ENCODE assay signal across 8 mouse cellular contexts in the genomic region with DNA sequence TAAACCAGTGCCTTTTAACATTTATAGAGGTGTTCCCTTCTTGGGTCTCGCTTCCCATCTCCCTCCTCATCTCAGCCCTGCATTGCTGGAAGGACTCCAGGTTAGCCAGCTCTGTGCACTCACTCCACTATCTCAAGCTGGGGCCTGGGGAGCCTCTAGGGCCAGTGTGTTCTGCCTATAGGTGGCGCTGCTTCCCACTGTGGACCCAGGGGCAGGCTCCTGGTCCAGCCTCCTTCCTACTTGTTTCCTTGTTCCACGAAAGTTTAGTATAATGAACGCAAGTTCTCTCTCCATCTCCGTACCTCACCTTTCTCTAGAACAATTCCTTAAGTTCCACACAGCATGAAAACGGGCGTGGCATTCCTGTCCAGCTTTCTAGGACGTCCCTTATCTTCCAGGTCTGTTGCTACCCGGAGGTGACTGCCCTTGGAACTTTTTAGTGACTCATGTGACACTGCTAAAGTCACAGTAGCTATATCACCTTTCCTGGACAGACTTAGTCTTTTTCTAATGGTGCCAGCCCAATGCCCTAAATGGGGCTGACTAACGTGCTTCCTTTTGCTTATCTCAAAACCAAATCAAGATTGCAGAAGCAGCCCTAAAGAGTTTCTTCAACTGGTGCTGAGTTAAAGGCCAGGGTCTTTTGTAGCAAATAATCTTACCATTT. TPM values are rescaled to one million over a fixed set of nuclear protein-coding genes. Genes with fewer than 3 reads are reported as not detected.
DNase-seq lines count a peak whose midpoint lies in the region; ATAC-seq and TF ChIP-seq lines count a peak whose summit lies in the region.

No protein-coding gene starts in this region.

- WGBS in kidney, embryonic 15.5 days, result 31% methylated on average over 10 of the region's 10 CpGs
- WGBS in liver, adult 2 months, result 14% methylated on average over 10 of the region's 10 CpGs
- 27% methylated on average over 10 of the region's 10 CpGs for WGBS in stomach, embryonic 15.5 days

- H3K4me1 ChIP-seq in kidney, embryonic 15.5 days, result 0 out of 2 replicates have a peak, but pooled peaks cover 3% of the 10 kb centered on the region
- H3K4me1 ChIP-seq in liver, adult 2 months (ENCODE audit: control insufficient read depth, insufficient read depth, low read length), result no peaks in the 10 kb centered on the region
- no peaks in the 10 kb centered on the region for H3K4me1 ChIP-seq in stomach, embryonic 15.5 days

- H3K79me2 ChIP-seq in liver, adult 2 months (ENCODE audit: control insufficient read depth, insufficient read depth, low read length), result no peaks in the 10 kb centered on the region
- H3K79me2 ChIP-seq in myocyte (ENCODE audit: control insufficient read depth, insufficient read depth), result no peaks in the 10 kb centered on the region

- TF ChIP-seq POLR2A in liver, adult 2 months (IDR thresholded peaks at IDR 0.05; ENCODE audit: extremely low read depth, insufficient read depth, low read length), result no peak
- no peak for TF ChIP-seq POLR2A in myocyte (IDR thresholded peaks at IDR 0.05; ENCODE audit: insufficient read length, low read depth)

- no peak overlapping the region for H3K4me3 ChIP-seq in kidney, embryonic 15.5 days (replicated peaks)
- no peak overlapping the region for H3K4me3 ChIP-seq in liver, adult 2 months (ENCODE audit: insufficient read depth, low read depth, low read length)
- no peak overlapping the region for H3K4me3 ChIP-seq in myocyte
- H3K4me3 ChIP-seq in stomach, embryonic 15.5 days (replicated peaks), result no peak overlapping the region

- peaks cover 22% of the 10 kb centered on the region for H3K36me3 ChIP-seq in kidney, embryonic 15.5 days
- peaks cover 11% of the 10 kb centered on the region for H3K36me3 ChIP-seq in liver, adult 2 months (ENCODE audit: control insufficient read depth, insufficient read depth, low read length)
- H3K36me3 ChIP-seq in myocyte (ENCODE audit: control insufficient read depth, insufficient read depth), result peaks cover 11% of the 10 kb centered on the region
- H3K36me3 ChIP-seq in stomach, embryonic 15.5 days, result peaks cover 16% of the 10 kb centered on the region

- no peaks in the 10 kb centered on the region for H3K27me3 ChIP-seq in kidney, embryonic 15.5 days
- H3K27me3 ChIP-seq in liver, adult 2 months (ENCODE audit: control insufficient read depth, insufficient read depth, low read length), result no peaks in the 10 kb centered on the region
- H3K27me3 ChIP-seq in myocyte (ENCODE audit: control insufficient read depth, insufficient read depth, insufficient read length), result no peaks in the 10 kb centered on the region
- H3K27me3 ChIP-seq in stomach, embryonic 15.5 days (replicated peaks), result no peaks in the 10 kb centered on the region

- peak; percentile 92 for TF ChIP-seq CTCF in liver, adult 2 months (IDR thresholded peaks at IDR 0.05; ENCODE audit: low read depth, low read length)

- H3ac ChIP-seq in myocyte (ENCODE audit: control insufficient read depth, insufficient read length), result no peak overlapping the region

- peak; percentile 61 for DNase-seq in A20 (ENCODE audit: low read depth, low spot score)
- peak; percentile 88 for DNase-seq in adrenal gland, adult 2 months
- DNase-seq in embryo, embryonic 9.5 days (ENCODE audit: extremely low spot score), result peak; percentile 75
- DNase-seq in heart, adult 9 months (ENCODE audit: low spot score in 2 of 2), result peak; percentile 67 to 69
- DNase-seq in liver, adult 2 months (ENCODE audit: extremely low read depth, low read depth, low spot score), result peak; percentile 56

- H3K9me3 ChIP-seq in kidney, embryonic 15.5 days (replicated peaks), result no peaks in the 10 kb centered on the region
- H3K9me3 ChIP-seq in stomach, embryonic 15.5 days, result no peaks in the 10 kb centered on the region

- ATAC-seq in kidney, embryonic 15.5 days (replicated peaks; ENCODE audit: low FRiP score), result peak; percentile 74; the same call in 1 of the 2 replicates
- peak; percentile 75 for ATAC-seq in stomach, embryonic 15.5 days (ENCODE audit: insufficient read depth, low FRiP score, low read depth)

- no peak overlapping the region for H3K9ac ChIP-seq in kidney, embryonic 15.5 days
- H3K9ac ChIP-seq in liver, adult 2 months (ENCODE audit: low read depth, low read length), result no peak overlapping the region
- no peak overlapping the region for H3K9ac ChIP-seq in stomach, embryonic 15.5 days

- H3K27ac ChIP-seq in kidney, embryonic 15.5 days, result no peak overlapping the region
- no peak overlapping the region for H3K27ac ChIP-seq in liver, adult 2 months (replicated peaks; ENCODE audit: insufficient read depth, low read depth, low read length)
- H3K27ac ChIP-seq in stomach, embryonic 15.5 days, result no peak overlapping the region

- no peak overlapping the region for H3K4me2 ChIP-seq in kidney, embryonic 15.5 days
- peak overlapping the region; percentile 41 for H3K4me2 ChIP-seq in myocyte (ENCODE audit: low read depth)
- H3K4me2 ChIP-seq in stomach, embryonic 15.5 days, result no peak overlapping the region

TF ChIP-seq in myocyte, 11 proteins besides CTCF, POLR2A, EP300 and RAD21:
- TF ChIP-seq E2F4 (IDR thresholded peaks at IDR 0.05; ENCODE audit: insufficient read depth) (no peak), CEBPB (IDR thresholded peaks at IDR 0.05; ENCODE audit: insufficient read depth, poor library complexity, severe bottlenecking) (no peak), SRF (IDR thresholded peaks at IDR 0.05; ENCODE audit: control insufficient read depth, insufficient read length, low read depth) (no peak), MYOD1 (IDR thresholded peaks at IDR 0.05; ENCODE audit: control insufficient read depth in 1 of 3, insufficient read length in 2 of 3, low read depth in 2 of 3) (no peak), REST (IDR thresholded peaks at IDR 0.05; ENCODE audit: insufficient read depth, insufficient read length) (no peak), TCF3 (IDR thresholded peaks at IDR 0.05; ENCODE audit: insufficient read length, low read depth) (no peak), POLR2AphosphoS2 (IDR thresholded peaks at IDR 0.05; ENCODE audit: insufficient read length, low read depth) (no peak)
TF ChIP-seq in myocyte: peak in this region for 0.

RNA-seq across cellular contexts. Expression of a gene that starts 12.9 kb away (rescaled TPM):
- total RNA-seq in adrenal gland, adult 2 months (2021), result 100 to 1,000 TPM in 1 of 2 experiments, 10 to 100 TPM in 1; 89.9 to 103 TPM
- 11.6 and 12.3 TPM in 2 replicates for polyA plus RNA-seq in adrenal gland, adult 2 months (2012; rRNA removed)
- 228 and 235 TPM in 2 replicates for polyA plus RNA-seq in kidney, embryonic 15.5 days (2015; fragmentation: Nextera tagmentation; extraction: Ambion mirVana)
- total RNA-seq in liver, adult 2 months (2014; rRNA removed), result 86.9 and 103 TPM in 2 replicates
- 24.9 and 27.8 TPM in 2 replicates for polyA plus RNA-seq in liver, adult 2 months (2012; rRNA removed)
- 44.7 TPM for polyA plus RNA-seq in myocyte (2012; fragmentation: generic; extraction: Trizol)
- polyA plus RNA-seq in stomach, embryonic 15.5 days (2015; fragmentation: Nextera tagmentation; extraction: Ambion mirVana), result 326 and 330 TPM in 2 replicates

RNA-seq across cellular contexts. Expression of a gene that starts 13.1 kb away (rescaled TPM):
- total RNA-seq in adrenal gland, adult 2 months (2021), result 10 to 100 TPM; 17.9 to 38.3 TPM
- polyA plus RNA-seq in adrenal gland, adult 2 months (2012; rRNA removed), result 4.3 and 4.4 TPM in 2 replicates
- polyA plus RNA-seq in kidney, embryonic 15.5 days (2015; fragmentation: Nextera tagmentation; extraction: Ambion mirVana), result 60.6 and 63.6 TPM in 2 replicates
- total RNA-seq in liver, adult 2 months (2014; rRNA removed), result 10.2 and 13.7 TPM in 2 replicates
- 3.4 and 4.2 TPM in 2 replicates for polyA plus RNA-seq in liver, adult 2 months (2012; rRNA removed)
- polyA plus RNA-seq in myocyte (2012; fragmentation: generic; extraction: Trizol), result 4.3 TPM
- 41.5 and 41.7 TPM in 2 replicates for polyA plus RNA-seq in stomach, embryonic 15.5 days (2015; fragmentation: Nextera tagmentation; extraction: Ambion mirVana)

RNA-seq across cellular contexts. Expression of a gene that starts 20.8 kb away (rescaled TPM):
- total RNA-seq in adrenal gland, adult 2 months (2021), result 1 to 10 TPM; 4.8 to 4.9 TPM
- polyA plus RNA-seq in adrenal gland, adult 2 months (2012; rRNA removed), result 1.6 and 1.7 TPM in 2 replicates
- 7.8 and 9.0 TPM in 2 replicates for polyA plus RNA-seq in kidney, embryonic 15.5 days (2015; fragmentation: Nextera tagmentation; extraction: Ambion mirVana)
- 3.0 and 3.6 TPM in 2 replicates for total RNA-seq in liver, adult 2 months (2014; rRNA removed)
- 0.60 and 1.2 TPM in 2 replicates for polyA plus RNA-seq in liver, adult 2 months (2012; rRNA removed)
- polyA plus RNA-seq in myocyte (2012; fragmentation: generic; extraction: Trizol), result 0.07 TPM
- polyA plus RNA-seq in stomach, embryonic 15.5 days (2015; fragmentation: Nextera tagmentation; extraction: Ambion mirVana), result 6.1 and 7.0 TPM in 2 replicates

RNA-seq across cellular contexts. Expression of a gene that starts 28.9 kb away (rescaled TPM):
- total RNA-seq in adrenal gland, adult 2 months (2021), result not detected
- not detected in 2 replicates for polyA plus RNA-seq in adrenal gland, adult 2 months (2012; rRNA removed)
- polyA plus RNA-seq in kidney, embryonic 15.5 days (2015; fragmentation: Nextera tagmentation; extraction: Ambion mirVana), result not detected in 2 replicates
- total RNA-seq in liver, adult 2 months (2014; rRNA removed), result not detected in 2 replicates
- 0.07 TPM in 1 of 2 replicates, not detected in the other for polyA plus RNA-seq in liver, adult 2 months (2012; rRNA removed)
- not detected for polyA plus RNA-seq in myocyte (2012; fragmentation: generic; extraction: Trizol)
- polyA plus RNA-seq in stomach, embryonic 15.5 days (2015; fragmentation: Nextera tagmentation; extraction: Ambion mirVana), result 0.08 TPM in 1 of 2 replicates, not detected in the other
